Mouse (Mus musculus) CH12.LX (cell line): ENCODE measurements around the gene Ndufa5. TPM values are rescaled to one million over a fixed set of nuclear protein-coding genes. Genes with fewer than 3 reads are reported as not detected.

Source experiments
- DNase-seq: peaks from one replicate; pipeline ENCODE4 v3.0.0-alpha.2; 2013; ENCODE audit errors: extremely low read depth
- H3K27ac ChIP-seq: 2 replicates; pipeline ENCODE4 v1.5.1; 2012; ENCODE audit warnings: low read depth, mild to moderate bottlenecking, control low read depth, moderate library complexity; ENCODE audit not compliant: insufficient read depth
- H3K27me3 ChIP-seq: replicated peaks from 2 replicates; pipeline ENCODE3; 2012; ENCODE audit warnings: inconsistent platforms
- H3K36me3 ChIP-seq, 2 experiments: replicated peaks in 1 of 2; 2 replicates each; pipeline versions ENCODE3 to v1.6.1; 2012; ENCODE audit warnings: inconsistent platforms in 1 of 2, low read length in 1 of 2, mild to moderate bottlenecking in 1 of 2, mixed read lengths in 1 of 2, moderate library complexity in 1 of 2; ENCODE audit not compliant: control insufficient read depth in 1 of 2, insufficient read depth in 1 of 2
- H3K4me1 ChIP-seq, 2 experiments: 2 replicates each; pipeline ENCODE4 v1.6.1; 2012; ENCODE audit warnings: inconsistent platforms in 1 of 2, moderate library complexity in 1 of 2; ENCODE audit not compliant: insufficient read depth in 2 of 2, control insufficient read depth in 1 of 2
- H3K4me2 ChIP-seq: 2 replicates; pipeline ENCODE4 v1.6.1; 2012; ENCODE audit warnings: low read depth, mild to moderate bottlenecking, control low read depth; ENCODE audit not compliant: poor library complexity, insufficient read depth, severe bottlenecking
- H3K4me3 ChIP-seq, 3 experiments: fragments of 150-350 bp in 1 of 3; sonication (generic) in 1 of 3; replicated peaks in 1 of 3; 2 replicates each; pipeline versions ENCODE3 to v1.5.1; 2011 to 2012; ENCODE audit warnings: low read depth in 2 of 3, low read length in 2 of 3, mild to moderate bottlenecking in 2 of 3, moderate library complexity in 2 of 3, control low read depth in 1 of 3, improper control_type of control experiment in 1 of 3, inconsistent platforms in 1 of 3, mixed read lengths in 1 of 3; ENCODE audit not compliant: poor library complexity in 1 of 3
- H3K79me2 ChIP-seq: replicated peaks from 2 replicates; pipeline ENCODE4 v1.6.1; 2012; ENCODE audit warnings: mild to moderate bottlenecking, moderate library complexity; ENCODE audit not compliant: control insufficient read depth, poor library complexity, insufficient read depth, severe bottlenecking; ENCODE audit errors: extremely low read depth
- H3K9ac ChIP-seq: 2 replicates; pipeline ENCODE4 v1.6.1; 2012; ENCODE audit warnings: low read depth, mild to moderate bottlenecking, control low read depth, moderate library complexity; ENCODE audit not compliant: insufficient read depth
- H3K9me3 ChIP-seq: replicated peaks from 2 replicates; pipeline ENCODE3; 2012; ENCODE audit warnings: low read length, inconsistent platforms, mixed read lengths
- BHLHE40 ChIP-seq: IDR thresholded peaks from 2 replicates; pipeline ENCODE4 v1.6.1; 2011; ENCODE audit warnings: mild to moderate bottlenecking, low read depth, low read length, improper control_type of control experiment
- CHD1 ChIP-seq: IDR thresholded peaks from 2 replicates; pipeline ENCODE4 v1.6.1; 2012; ENCODE audit warnings: low read depth, low read length, improper control_type of control experiment, inconsistent platforms
- CTCF ChIP-seq, 2 experiments: IDR thresholded peaks in 1 of 2; conservative IDR thresholded peaks in 1 of 2; 2 replicates each; pipeline ENCODE4 v1.5.1; 2011 to 2012; ENCODE audit warnings: low read depth in 2 of 2, low read length in 2 of 2, improper control_type of control experiment in 1 of 2, inconsistent platforms in 1 of 2, mild to moderate bottlenecking in 1 of 2, moderate library complexity in 1 of 2
- E2F4 ChIP-seq: IDR thresholded peaks from 2 replicates; pipeline ENCODE4 v1.6.1; 2011; ENCODE audit warnings: low read depth, low read length, improper control_type of control experiment; ENCODE audit not compliant: insufficient replicate concordance
- EP300 ChIP-seq: IDR thresholded peaks from 2 replicates; pipeline ENCODE4 v1.6.1; 2011; ENCODE audit warnings: low read length, improper control_type of control experiment
- ETS1 ChIP-seq: conservative IDR thresholded peaks from 2 replicates; pipeline ENCODE4 v1.6.1; 2012; ENCODE audit warnings: low read depth, mild to moderate bottlenecking, inconsistent platforms, low read length, improper control_type of control experiment, moderate library complexity
- HCFC1 ChIP-seq: IDR thresholded peaks from 2 replicates; pipeline ENCODE4 v1.6.1; 2012; ENCODE audit warnings: low read depth, mild to moderate bottlenecking, inconsistent platforms, low read length, improper control_type of control experiment
- MAFK ChIP-seq: IDR thresholded peaks from 2 replicates; pipeline ENCODE4 v1.6.1; 2011; ENCODE audit warnings: low read length, improper control_type of control experiment; ENCODE audit not compliant: insufficient replicate concordance
- MEF2A ChIP-seq: IDR thresholded peaks from 2 replicates; pipeline ENCODE4 v1.6.1; 2014; ENCODE audit warnings: low read depth, mild to moderate bottlenecking, inconsistent platforms, low read length, improper control_type of control experiment, borderline replicate concordance
- MXI1 ChIP-seq: IDR thresholded peaks from 2 replicates; pipeline ENCODE4 v1.6.1; 2011; ENCODE audit warnings: mild to moderate bottlenecking, low read depth, low read length, improper control_type of control experiment
- MYC ChIP-seq: IDR thresholded peaks from 2 replicates; pipeline ENCODE4 v1.6.1; 2011; ENCODE audit warnings: low read depth, mild to moderate bottlenecking, improper control_type of control experiment, low read length
- RAD21 ChIP-seq: IDR thresholded peaks from 2 replicates; pipeline ENCODE4 v1.6.1; 2011; ENCODE audit warnings: low read depth, mild to moderate bottlenecking, low read length, improper control_type of control experiment, moderate library complexity
- SIN3A ChIP-seq: IDR thresholded peaks from 2 replicates; pipeline ENCODE4 v1.6.1; 2012; ENCODE audit warnings: low read length, improper control_type of control experiment, inconsistent platforms
- SMC3 ChIP-seq: IDR thresholded peaks from 2 replicates; pipeline ENCODE4 v1.6.1; 2011; ENCODE audit warnings: low read depth, low read length, improper control_type of control experiment
- TCF12 ChIP-seq: IDR thresholded peaks from 2 replicates; pipeline ENCODE4 v1.6.1; 2014; ENCODE audit warnings: low read depth, mild to moderate bottlenecking, inconsistent platforms, low read length, improper control_type of control experiment
- ZKSCAN1 ChIP-seq: IDR thresholded peaks from 2 replicates; pipeline ENCODE4 v1.6.1; 2012; ENCODE audit warnings: low read depth, inconsistent platforms, low read length, improper control_type of control experiment, borderline replicate concordance
- ZNF384 ChIP-seq: IDR thresholded peaks from 2 replicates; pipeline ENCODE4 v1.6.1; 2012; ENCODE audit warnings: low read depth, low read length, improper control_type of control experiment, inconsistent platforms
- dilution Hi-C: fragments of 300-500 bp; cut with MboI; formaldehyde crosslinking; loops from 2 replicates; pipeline ENCODE4 v1.14.3; 2020; ENCODE audit warnings: low sequenced_read_pairs; ENCODE audit not compliant: extremely low pct_unique_long_range_greater_than_20kb, extremely low pct_ligation_motif_present
- in situ Hi-C: fragments of 300-500 bp; cut with MboI; formaldehyde crosslinking; loops from 3 replicates; pipeline ENCODE4 v1.14.3; 2019; ENCODE audit warnings: low sequenced_read_pairs, low pct_ligation_motif_present, low pct_unique_long_range_greater_than_20kb, mixed read lengths
- polyA plus RNA-seq: library from polyadenylated mRNA; unstranded; fragments of >175 nt; gene quantifications from 2 replicates; pipeline ENCODE4 v1.2.1, GENCODE M21; 2012; ENCODE audit warnings: low read depth; ENCODE audit not compliant: insufficient read length
- total RNA-seq, 2 experiments: library from RNA; depleted of rRNA; stranded (reverse); fragments of 300-350 nt in 1 of 2; fragments of >200 nt in 1 of 2; gene quantifications; 2 replicates each; pipeline ENCODE4 v1.2.3; 2012 to 2014

Ndufa5 gene
- total and polyA plus RNA-seq, 3 experiments, result 67.2 to 372 (median 162) TPM

GRCm38 (mm10) chr6:24528064-24528243 is 141 bp upstream of the Ndufa5 start, which contains the start of gene Asb15:
Gene Asb15, plus strand, starts transcription at chr6:24528144.
- Histone ChIP-seq H3K9me3 (no peaks in the 10 kb centered on the region), H3K4me3 (peak within 1 kb of the TSS; percentile 79 to 98 (median 94)), H3K4me2 (peak within 1 kb of the TSS; percentile 99), H3K79me2 (peaks cover 21% of the 10 kb centered on the region), H3K9ac (peak within 1 kb of the TSS; percentile 76), H3K36me3 (peaks cover 12 to 22% of the 10 kb centered on the region in 2 experiments), H3K27me3 (no peaks in the 10 kb centered on the region), H3K4me1 (peaks cover 8 to 45% of the 10 kb centered on the region in 2 experiments), H3K27ac (peak within 1 kb of the TSS; percentile 73)
- TF ChIP-seq CHD1 (no peak; the same call in 1 of the 2 replicates), E2F4 (no peak), MYC (0 out of 2 replicates have a peak, but pooled peaks have one; percentile 3), BHLHE40 (no peak), TCF12 (no peak)
- dilution Hi-C loops (no loop called here), in situ Hi-C loops (loop anchor here (10.0 kb wide), 2 partner anchors 97 to 187 kb away; no protein-coding TSS in a partner anchor)
- DNase-seq, result no peak

- Histone ChIP-seq H3K36me3 (peaks cover 23 to 42% of the 10 kb centered on the region in 2 experiments), H3K9ac (no peak overlapping the region), H3K4me3 (peak overlapping the region; percentile 35 to 94 (median 79)), H3K4me1 (peaks cover 7 to 42% of the 10 kb centered on the region in 2 experiments), H3K27me3 (no peaks in the 10 kb centered on the region), H3K79me2 (peaks cover 21% of the 10 kb centered on the region), H3K27ac (no peak overlapping the region; the same call in 1 of the 2 replicates), H3K4me2 (peak overlapping the region; percentile 86), H3K9me3 (no peaks in the 10 kb centered on the region)
- in situ Hi-C loops (loop anchor here (10.0 kb wide), 2 partner anchors 99 to 189 kb away; no protein-coding TSS in a partner anchor), dilution Hi-C loops (no loop called here)
- TF ChIP-seq MEF2A (peak; percentile 80), MAFK (no peak), BHLHE40 (0 out of 2 replicates have a peak, but pooled peaks have one; percentile 21), ETS1 (peak; percentile 47; the same call in 1 of the 2 replicates)
- DNase-seq, result no peak
These were observed 2.1 kb downstream of the Ndufa5 start for GRCm38 (mm10) chr6:24525705-24526104.

- no peak overlapping the region for H3K4me2 ChIP-seq
- H3K79me2 ChIP-seq, result no peaks in the 10 kb centered on the region
- no peak for TF ChIP-seq MAFK
- TF ChIP-seq EP300, result no peak
- no peak for TF ChIP-seq ETS1
- peak; percentile 64 for TF ChIP-seq SMC3
- no peak for TF ChIP-seq ZKSCAN1
- no peak for TF ChIP-seq HCFC1
- no peak for TF ChIP-seq SIN3A
- TF ChIP-seq MEF2A, result no peak
- peak; percentile 6 to 73; a peak in 3 of 4 replicates for TF ChIP-seq CTCF (conservative IDR thresholded peaks at IDR 0.05 in 1 of 2, IDR thresholded peaks at IDR 0.05 in 1 of 2; ENCODE audit: low read depth in 2 of 2, low read length in 2 of 2)
- no peak for TF ChIP-seq ZNF384
- peak; percentile 69 for TF ChIP-seq RAD21
- no peak for TF ChIP-seq MXI1
- no peaks in the 10 kb centered on the region for H3K27me3 ChIP-seq
- no peaks in the 10 kb centered on the region for H3K4me1 ChIP-seq
- no peaks in the 10 kb centered on the region for H3K9me3 ChIP-seq
- H3K9ac ChIP-seq, result no peak overlapping the region
- DNase-seq, result no peak
- no peak overlapping the region for H3K27ac ChIP-seq
- in situ Hi-C loops, result no loop called here
- peaks cover 16 to 32% of the 10 kb centered on the region in 2 experiments for H3K36me3 ChIP-seq
- H3K4me3 ChIP-seq, result no peak overlapping the region
- dilution Hi-C loops, result no loop called here
These were observed 11.6 kb downstream of the Ndufa5 start for GRCm38 (mm10) chr6:24516197-24516596.
